Mouse (Mus musculus): ENCODE results near the gene Slc2a2.
A peak's percentile ranks its signal among the peaks of the same experiment; 100 is the strongest.

GRCm38 (mm10) chr3:28775361-28775760 lies 77.7 kb downstream of the Slc2a2 start:
- TF ChIP-seq CTCF (IDR thresholded peaks at IDR 0.05; ENCODE audit: low read depth, low read length): no peak
- no peak for TF ChIP-seq GATA2 (IDR thresholded peaks at IDR 0.05; ENCODE audit: borderline replicate concordance, low read depth, low read length)
- peak; percentile 88 for TF ChIP-seq TAL1 (conservative IDR thresholded peaks at IDR 0.05; ENCODE audit: low read depth, low read length)
- no peak for TF ChIP-seq GATA1 (IDR thresholded peaks at IDR 0.05; ENCODE audit: borderline replicate concordance, low read length)
- no peak for TF ChIP-seq POLR2AphosphoS5 (IDR thresholded peaks at IDR 0.05; ENCODE audit: insufficient replicate concordance, low read depth, low read length)
